Mouse (Mus musculus) activated CD4-positive, CD25-positive, alpha-beta regulatory T cell, adult 4 months (primary cell): ENCODE results near the gene Lbp. TPM values are rescaled to one million over a fixed set of nuclear protein-coding genes. Genes with fewer than 3 reads are reported as not detected.

ENCODE experiments used
- ATAC-seq: one replicate; pipeline ENCODE4 v1.8.0; 2017
- polyA plus RNA-seq, 2 experiments: library from polyadenylated mRNA; unstranded; fragments of 100-300 nt; shearing (Covaris generic); gene quantifications; one replicate each; pipeline ENCODE4 v1.2.1; 2017

Lbp gene
- polyA plus RNA-seq, 2 experiments from 2014 or later = 0.37 to 0.41 TPM

DNA sequence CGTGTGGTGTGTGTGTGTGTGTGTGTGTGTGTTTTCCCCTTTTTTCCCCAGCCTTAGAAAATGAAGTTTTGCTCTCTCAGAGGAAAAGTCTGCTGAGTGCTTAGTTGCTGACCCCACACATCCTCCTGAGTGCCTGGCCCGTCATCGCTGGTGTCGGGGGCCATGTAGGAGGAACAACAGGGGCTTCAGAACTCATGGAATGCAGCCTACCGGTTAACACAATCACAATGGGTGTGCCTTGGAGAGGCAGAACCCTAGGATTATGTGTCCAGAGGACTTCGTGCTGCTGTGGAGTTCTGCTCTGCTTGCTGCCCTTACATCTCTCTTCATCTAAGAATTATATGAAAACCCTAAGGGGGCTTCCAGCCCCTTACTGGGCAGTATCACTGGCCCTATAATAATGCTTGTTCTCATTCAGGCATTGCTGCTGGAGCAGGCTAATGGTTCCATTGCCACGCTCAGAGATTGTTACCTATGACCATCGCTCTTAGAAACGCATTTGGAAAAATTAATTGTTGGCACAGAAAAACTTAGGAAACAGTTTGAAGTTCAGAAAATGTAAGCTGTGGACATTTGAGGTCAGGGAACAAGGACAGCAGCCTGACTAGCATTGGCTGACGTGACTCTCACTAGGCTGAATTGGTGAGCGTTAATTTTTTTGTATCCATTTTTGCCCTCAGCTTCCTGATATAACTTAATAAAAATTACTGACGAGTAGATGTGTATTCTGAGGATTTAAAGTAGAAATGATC lies 59.0 kb downstream of the Lbp start:
- ATAC-seq = no peak

DNA sequence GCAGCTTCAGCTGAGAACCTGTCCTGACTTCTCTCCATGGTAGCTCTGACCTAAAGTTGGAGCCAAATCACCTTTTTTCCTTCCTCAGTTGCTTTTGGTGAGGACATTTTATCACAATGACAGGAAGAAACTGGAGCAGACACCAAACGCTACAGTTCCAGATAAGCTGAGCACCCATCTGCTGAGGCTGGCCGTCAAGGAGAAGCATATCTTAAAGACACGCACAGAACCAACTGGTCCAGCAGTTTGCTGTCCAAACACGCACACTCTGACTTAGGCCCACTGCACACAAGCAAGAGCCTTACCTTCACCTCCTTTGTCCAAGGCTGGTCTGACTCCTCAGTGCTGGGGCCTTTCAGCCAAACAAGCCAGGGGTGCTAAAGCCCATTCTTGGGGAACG lies 61.4 kb downstream of the Lbp start:
- no peak for ATAC-seq

DNA sequence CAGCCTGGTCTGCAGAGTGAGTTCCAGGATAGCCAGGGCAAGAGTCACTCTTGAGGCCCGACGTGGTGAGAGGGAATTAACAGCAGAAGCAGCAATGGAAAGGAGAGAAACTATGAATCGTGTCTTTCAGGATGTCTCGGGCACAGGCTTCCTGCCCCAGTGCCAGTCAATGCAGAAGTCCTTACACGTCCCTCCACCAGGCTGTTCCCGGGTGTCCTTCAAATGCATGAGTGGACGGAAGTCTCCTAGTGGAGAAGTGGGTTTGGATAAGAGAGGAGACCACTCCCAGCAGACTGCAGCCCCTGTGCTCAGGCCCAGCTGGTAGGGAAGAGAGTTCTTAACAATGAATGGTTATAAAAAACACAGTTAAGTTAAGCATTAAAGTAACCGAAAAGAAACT lies 62.0 kb downstream of the Lbp start:
- no peak for ATAC-seq

DNA sequence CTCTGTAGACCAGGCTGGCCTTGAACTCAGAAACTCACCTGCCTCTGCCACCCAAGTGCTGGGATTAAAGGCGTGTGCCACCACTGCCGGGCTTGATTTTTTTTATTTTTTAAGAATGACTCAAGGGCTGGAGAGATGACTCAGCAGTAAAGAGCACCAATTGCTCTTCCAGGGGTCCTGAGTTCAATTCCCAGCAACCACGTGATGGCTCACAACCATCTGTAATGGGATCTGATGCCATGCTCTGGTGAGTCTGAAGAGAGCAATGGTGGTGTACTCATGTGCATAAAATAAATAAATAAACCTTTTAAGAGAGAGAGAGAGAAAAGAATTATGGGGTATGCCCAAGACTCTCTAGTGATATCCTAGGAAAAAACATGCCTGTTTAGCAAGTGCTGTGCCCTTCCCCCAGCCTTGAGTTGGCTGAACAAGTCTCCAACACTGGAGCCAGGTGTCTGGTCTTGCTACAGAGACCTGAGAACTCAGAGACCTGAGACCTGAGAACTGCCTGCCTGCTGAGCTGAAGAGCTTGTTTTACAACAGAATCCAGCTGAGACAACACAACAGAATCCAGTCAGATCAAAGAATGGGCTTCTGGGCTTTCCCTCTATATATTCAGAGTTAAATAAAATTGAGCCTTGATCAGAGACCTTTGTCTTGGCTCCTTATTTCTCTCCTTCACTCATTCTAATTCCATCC lies 63.3 kb downstream of the Lbp start:
- ATAC-seq = no peak

DNA sequence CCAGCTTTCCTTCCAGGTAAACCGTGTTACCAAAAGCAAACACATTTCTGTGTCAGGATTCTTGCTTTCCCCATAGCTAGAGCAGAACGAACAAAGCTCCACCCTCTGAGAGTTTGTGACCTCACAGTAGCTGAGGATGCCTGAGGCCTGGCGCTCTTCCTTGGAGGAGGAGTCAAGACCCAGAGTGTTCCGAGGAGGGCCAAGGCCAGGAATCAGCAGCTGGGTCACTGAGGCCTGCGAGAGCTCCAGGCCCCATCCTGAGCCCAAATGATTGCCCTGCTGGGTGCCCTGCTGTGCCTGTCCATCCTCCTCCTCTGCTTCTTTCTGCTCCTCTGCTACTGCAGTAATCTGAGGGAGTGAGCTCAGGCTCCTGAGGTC lies 63.9 kb downstream of the Lbp start:
- no peak for ATAC-seq

DNA sequence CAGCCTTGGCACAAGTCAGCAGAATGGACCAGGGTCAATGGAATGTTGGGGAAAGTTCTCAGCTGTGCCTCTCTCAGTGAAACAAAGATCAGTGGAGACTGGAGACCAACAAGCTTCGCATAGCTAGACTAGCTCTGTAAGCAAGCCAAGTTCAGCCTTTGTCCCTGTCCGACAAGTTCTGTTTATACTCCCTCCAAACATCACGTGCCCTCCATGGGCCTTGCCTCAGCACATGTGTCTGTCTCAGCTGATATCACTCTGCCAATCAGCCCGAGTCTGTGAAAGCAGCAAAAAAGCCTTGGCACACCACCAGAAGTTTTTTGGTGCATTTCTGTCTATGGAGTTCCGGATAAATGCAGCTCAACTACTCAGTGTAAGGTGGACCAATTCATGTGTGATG lies 66.8 kb downstream of the Lbp start:
- no peak for ATAC-seq

DNA sequence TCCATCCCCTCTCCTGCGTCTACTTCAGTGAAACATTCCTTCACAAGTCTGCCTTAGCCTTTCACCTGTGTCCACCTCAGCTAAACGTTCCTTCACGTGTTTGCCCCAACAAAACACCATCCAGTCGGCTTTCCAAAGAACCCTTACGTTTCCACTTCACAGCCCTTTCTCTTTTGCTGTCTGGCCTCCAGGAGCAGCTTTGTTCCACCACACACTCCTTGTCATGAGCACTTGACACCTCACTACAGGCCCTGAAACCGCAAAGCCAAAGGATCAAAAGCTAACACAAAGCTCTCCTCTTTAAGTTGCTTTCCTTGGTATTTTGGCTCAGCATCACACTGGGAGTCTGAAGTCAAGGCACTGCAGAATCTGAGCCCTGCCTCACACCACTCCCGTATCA lies 67.2 kb downstream of the Lbp start:
- no peak for ATAC-seq

DNA sequence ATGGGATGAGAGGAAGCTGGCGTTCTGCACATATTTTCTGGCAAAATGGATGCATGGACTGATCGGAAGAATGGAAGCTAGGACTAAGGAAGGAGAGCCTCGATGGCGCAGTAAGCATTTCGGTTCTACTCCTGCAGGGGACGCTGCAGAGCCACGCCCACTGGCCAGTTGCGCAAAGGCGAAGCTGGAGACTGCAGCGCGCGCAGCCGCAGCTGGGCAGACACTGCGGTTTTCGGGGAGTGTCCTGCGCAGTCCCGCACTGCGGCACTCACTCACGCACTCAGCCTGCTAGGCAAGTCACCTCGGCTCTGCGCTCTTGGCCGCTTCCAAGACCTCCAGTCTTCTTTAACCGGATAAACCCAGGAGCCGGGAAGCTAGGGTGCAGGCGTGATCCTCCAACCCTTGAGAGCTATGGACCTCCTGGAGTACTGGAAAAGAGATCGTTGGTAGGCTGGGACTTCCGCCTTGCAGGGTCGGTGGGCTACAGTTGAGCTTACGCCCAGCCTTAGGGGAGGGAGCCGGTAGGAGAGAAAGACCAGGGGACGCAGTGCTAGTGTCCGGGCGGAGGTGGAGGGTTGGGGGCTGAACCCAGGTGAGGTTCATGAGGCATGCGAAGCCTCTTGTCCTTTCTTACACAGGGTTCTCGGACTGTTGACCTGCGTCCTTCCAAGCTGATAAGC lies 69.3 kb downstream of the Lbp start, which contains the start of gene Snhg11:
Gene Snhg11 (plus strand): TSS at position 196 of the 680 bp plus-strand sequence.
- no peak for ATAC-seq

DNA sequence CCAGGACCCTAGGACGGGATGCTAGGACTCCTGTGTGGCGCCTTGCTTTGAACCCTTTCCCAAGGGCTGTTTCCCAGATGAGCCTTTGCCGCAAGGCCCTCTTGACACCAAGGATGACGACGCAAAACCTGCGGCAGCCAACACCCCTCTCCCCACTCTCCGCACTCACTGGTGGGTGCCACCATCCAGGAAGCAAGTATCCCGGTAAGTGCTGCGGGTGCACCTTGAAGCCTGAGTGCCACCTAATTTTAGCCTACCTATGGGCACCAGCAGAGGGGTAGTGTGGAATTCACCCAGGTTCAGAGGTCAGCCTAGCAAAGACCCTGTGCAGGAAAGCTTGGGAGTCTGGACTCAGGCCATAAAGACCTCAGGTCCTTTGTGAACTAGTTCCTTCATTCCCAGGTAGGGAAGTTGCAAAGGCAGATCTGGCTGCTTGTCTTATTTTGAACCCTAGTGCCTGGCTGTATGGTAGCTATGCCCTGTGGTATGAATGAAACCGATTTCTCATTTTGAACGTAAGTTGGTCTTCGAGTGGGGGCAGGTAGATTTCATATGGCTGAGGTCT lies 69.9 kb downstream of the Lbp start:
- ATAC-seq = no peak

DNA sequence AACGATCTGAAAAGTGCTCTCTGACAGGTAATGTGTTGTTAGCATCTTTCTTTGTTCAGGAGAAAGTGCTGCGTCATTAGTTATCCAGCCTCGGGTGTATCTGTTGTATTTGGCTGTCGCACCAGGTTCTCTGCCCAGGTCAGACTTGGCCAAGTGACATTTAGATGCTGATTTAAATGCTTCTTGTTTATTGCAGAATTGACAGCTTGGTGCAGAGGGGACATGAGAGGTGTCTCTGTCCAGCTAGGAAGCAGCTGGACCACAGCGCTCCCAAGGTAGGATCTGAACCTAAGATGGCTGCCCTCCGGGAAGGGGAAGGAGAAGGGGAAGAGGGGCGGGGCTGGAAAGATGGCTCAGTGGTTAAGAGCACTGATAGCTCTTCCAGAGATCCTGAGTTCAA lies 70.5 kb downstream of the Lbp start:
- no peak for ATAC-seq

DNA sequence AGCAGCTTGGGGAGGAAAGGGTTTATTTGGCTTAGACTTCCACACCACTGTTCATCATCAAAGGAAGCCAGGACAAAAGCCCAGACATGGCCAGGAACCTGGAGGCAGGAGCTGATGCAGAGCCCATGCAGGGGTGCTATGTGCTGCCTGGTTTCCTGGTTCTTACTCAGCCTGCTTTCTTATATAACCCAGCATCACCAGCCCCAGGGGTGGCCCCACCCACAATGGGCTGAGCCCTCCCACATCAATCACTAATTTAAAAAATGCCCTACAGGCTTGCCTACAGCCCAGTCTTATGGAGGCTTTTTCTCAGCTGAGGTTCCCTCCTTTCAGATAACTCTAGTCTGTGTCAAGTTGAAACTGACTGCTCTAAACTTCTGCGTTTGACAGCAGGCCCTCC lies 71.5 kb downstream of the Lbp start:
- ATAC-seq = no peak

DNA sequence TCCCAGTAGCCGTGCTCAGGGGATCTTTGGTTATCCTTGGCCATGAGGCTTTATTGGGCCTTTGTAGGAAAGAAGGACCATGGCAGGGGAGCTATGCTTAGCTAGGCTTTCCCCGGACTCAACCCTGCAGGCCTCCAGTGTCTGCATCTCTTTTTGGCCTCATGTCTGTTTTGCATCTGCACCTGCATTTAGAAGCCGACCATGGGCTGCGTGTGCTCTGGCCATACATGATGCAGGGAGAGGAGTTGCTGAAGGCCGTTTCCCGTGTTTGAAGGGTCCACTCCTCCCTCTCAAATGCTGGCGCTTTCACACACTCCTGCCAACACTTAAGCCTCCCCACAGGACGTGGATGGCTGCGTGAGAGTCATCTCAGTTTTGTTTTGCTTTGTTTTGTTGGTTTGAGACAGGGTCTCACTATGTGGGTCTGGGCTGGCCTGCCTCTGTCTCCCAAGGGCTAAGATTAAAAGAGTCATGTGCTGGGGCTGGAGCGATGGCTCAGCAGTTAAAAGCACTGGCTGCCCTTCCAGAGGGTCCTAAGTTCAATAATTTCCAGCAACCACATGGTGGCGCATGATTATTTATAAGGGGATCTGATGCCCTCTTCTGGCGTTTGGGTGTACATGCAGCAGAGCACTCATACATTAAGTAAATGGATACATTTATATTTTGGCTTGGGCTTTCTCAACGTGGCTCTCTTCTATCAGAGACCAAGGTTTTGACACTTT lies 73.2 kb downstream of the Lbp start:
- ATAC-seq = peak; percentile 72

Other genes starting within 250 kb of the Lbp start
- gene Tgm2, start 160.1 kb upstream of the Lbp start, polyA plus RNA-seq = 1 to 10 TPM; 2.1 to 5.4 TPM
- gene D630003M21Rik, start 77.3 kb upstream of the Lbp start, polyA plus RNA-seq = not detected
- not detected for gene Bpi, start 48.4 kb upstream of the Lbp start, polyA plus RNA-seq
- gene Snhg11, start 69.1 kb downstream of the Lbp start, polyA plus RNA-seq = under 1 TPM in 1 of 2 experiments, not detected in 1; 0.11 TPM
- 10 to 100 TPM; 11.3 to 13.2 TPM for gene Ralgapb, start 103.4 kb downstream of the Lbp start, polyA plus RNA-seq
- gene Adig, start 196.1 kb downstream of the Lbp start, polyA plus RNA-seq = not detected
- gene Arhgap40, start 206.3 kb downstream of the Lbp start, polyA plus RNA-seq = not detected